Mouse (Mus musculus) heart, adult 2 months (tissue): Measurements from ENCODE around the gene Slc32a1. TPM values are rescaled to one million over a fixed set of nuclear protein-coding genes. Genes with fewer than 3 reads are reported as not detected.

Experiments used
- DNase-seq, 2 experiments: peaks; one replicate each; pipeline ENCODE4 v3.0.0; 2021
- H3K27ac ChIP-seq: fragments of 200-600 bp; 2 replicates; pipeline ENCODE4 v1.8.1; 2022
- H3K27me3 ChIP-seq: fragments of 200-500 bp; 2 replicates; pipeline ENCODE4 v1.6.1; 2012; ENCODE audit warnings: mild to moderate bottlenecking, low read length, inconsistent platforms, mixed read lengths; ENCODE audit not compliant: control insufficient read depth, insufficient read depth
- H3K36me3 ChIP-seq: fragments of 200-500 bp; 2 replicates; pipeline ENCODE4 v1.6.1; 2012; ENCODE audit warnings: low read length, inconsistent platforms; ENCODE audit not compliant: control insufficient read depth, insufficient read depth
- H3K4me1 ChIP-seq: fragments of 200-500 bp; 2 replicates; pipeline ENCODE4 v1.6.1; 2011; ENCODE audit warnings: low read length; ENCODE audit not compliant: control insufficient read depth, insufficient read depth
- H3K4me3 ChIP-seq: fragments of 200-600 bp; 2 replicates; pipeline ENCODE4 v1.8.1; 2022
- H3K79me2 ChIP-seq: fragments of 200-500 bp; replicated peaks from 2 replicates; pipeline ENCODE4 v1.6.1; 2012; ENCODE audit warnings: mild to moderate bottlenecking, inconsistent platforms, low read length, moderate library complexity, mixed read lengths; ENCODE audit not compliant: control insufficient read depth, insufficient read depth
- H3K9ac ChIP-seq: fragments of 200-500 bp; 2 replicates; pipeline ENCODE4 v1.6.1; 2012; ENCODE audit warnings: low read depth, mild to moderate bottlenecking, control low read depth, inconsistent platforms, low read length, mixed read lengths
- CTCF ChIP-seq: fragments of 200-600 bp; IDR thresholded peaks from 2 replicates; pipeline ENCODE4 v1.8.1; 2022; ENCODE audit warnings: antibody characterized with exemption, mild to moderate bottlenecking, moderate library complexity
- EP300 ChIP-seq: fragments of 200-500 bp; IDR thresholded peaks from 2 replicates; pipeline ENCODE4 v1.6.1; 2011; ENCODE audit warnings: low read depth, low read length, control low read depth; ENCODE audit not compliant: insufficient read depth
- POLR2A ChIP-seq: fragments of 200-500 bp; IDR thresholded peaks from 2 replicates; pipeline ENCODE4 v1.6.1; 2011; ENCODE audit warnings: mild to moderate bottlenecking, low read depth, low read length, control low read depth; ENCODE audit not compliant: insufficient read depth
- WGBS: fragments of 180-500 bp; shearing (Covaris S2); methylation state at CpG from one replicate; pipeline ENCODE4 v1.1.7; 2018; 5-methylcytosine and 5-hydroxymethylcytosine counted together
- intact Hi-C: fragments of 180-260 bp; cut with DNase I; formaldehyde crosslinking; loops from one replicate; pipeline ENCODE4 v1.15.1; 2025
- long read RNA-seq: library from polyadenylated mRNA; stranded (forward); transcript quantifications from one replicate; pipeline ENCODE4 v2.0.0, GENCODE M21; 2021
- polyA plus RNA-seq: library from polyadenylated mRNA; depleted of rRNA; stranded (reverse); fragments of >200 nt; gene quantifications from 2 replicates; pipeline ENCODE4 v1.2.3, GENCODE M21; 2012; rRNA removed
- total RNA-seq, 2 experiments: library from RNA; stranded (reverse); gene quantifications; 2 replicates each; pipeline ENCODE4 v1.2.3; 2021

Gene Slc32a1
- total RNA-seq = not detected
- not detected in 2 replicates for polyA plus RNA-seq
- long read RNA-seq = 0 reads

- WGBS = 1% methylated on average over 67 of the region's 77 CpGs
- H3K36me3 ChIP-seq = no peaks in the 10 kb centered on the region
- no peak within 1 kb of the TSS for H3K9ac ChIP-seq
- H3K4me1 ChIP-seq = no peaks in the 10 kb centered on the region
- intact Hi-C loops = no loop called here
- DNase-seq = no peak
- H3K79me2 ChIP-seq = no peaks in the 10 kb centered on the region
- H3K27me3 ChIP-seq = peaks cover 43% of the 10 kb centered on the region
- TF ChIP-seq EP300 = no peak
- TF ChIP-seq CTCF = no peak
- TF ChIP-seq POLR2A = no peak
- no peak within 1 kb of the TSS for H3K27ac ChIP-seq
- no peak within 1 kb of the TSS for H3K4me3 ChIP-seq
Observed at GRCm38 (mm10) chr2:158610488-158611325, at the start of gene Slc32a1. Gene Slc32a1, plus strand, starts transcription at chr2:158610767.

- Histone ChIP-seq H3K4me3 (no peak overlapping the region), H3K4me1 (no peaks in the 10 kb centered on the region), H3K9ac (no peak overlapping the region), H3K79me2 (no peaks in the 10 kb centered on the region), H3K36me3 (no peaks in the 10 kb centered on the region), H3K27me3 (peaks cover 1% of the 10 kb centered on the region; the same call in 1 of the 2 replicates), H3K27ac (no peak overlapping the region)
- DNase-seq = no peak
- 9% methylated on average over 9 of the region's 9 CpGs for WGBS
- TF ChIP-seq EP300 = no peak
- no peak for TF ChIP-seq CTCF
- no peak for TF ChIP-seq POLR2A
- intact Hi-C loops = no loop called here
Observed at GRCm38 (mm10) chr2:158560801-158561200, 49.8 kb upstream of the Slc32a1 start.

GRCm38 (mm10) chr2:158561371-158562144 lies 49.0 kb upstream of the Slc32a1 start:
- Histone ChIP-seq H3K4me3 (no peak overlapping the region), H3K36me3 (no peaks in the 10 kb centered on the region), H3K4me1 (no peaks in the 10 kb centered on the region), H3K27ac (no peak overlapping the region), H3K27me3 (0 out of 2 replicates have a peak, but pooled peaks cover 1% of the 10 kb centered on the region), H3K79me2 (no peaks in the 10 kb centered on the region), H3K9ac (no peak overlapping the region)
- 16% methylated on average over 3 of the region's 3 CpGs for WGBS
- intact Hi-C loops = no loop called here
- no peak for TF ChIP-seq POLR2A
- TF ChIP-seq EP300 = no peak
- no peak for TF ChIP-seq CTCF
- no peak for DNase-seq

- Histone ChIP-seq H3K4me3 (no peak overlapping the region), H3K36me3 (no peaks in the 10 kb centered on the region), H3K4me1 (no peaks in the 10 kb centered on the region), H3K9ac (no peak overlapping the region), H3K79me2 (no peaks in the 10 kb centered on the region), H3K27ac (no peak overlapping the region), H3K27me3 (peaks cover 1% of the 10 kb centered on the region; the same call in 1 of the 2 replicates)
- intact Hi-C loops = no loop called here
- DNase-seq = no peak
- no peak for TF ChIP-seq POLR2A
- no peak for TF ChIP-seq EP300
- 28% methylated on average over 13 of the region's 13 CpGs for WGBS
Observed at GRCm38 (mm10) chr2:158570421-158571081, 40.0 kb upstream of the Slc32a1 start.

- Histone ChIP-seq H3K27me3 (peaks cover 2% of the 10 kb centered on the region), H3K4me3 (no peak overlapping the region), H3K27ac (no peak overlapping the region), H3K36me3 (no peaks in the 10 kb centered on the region), H3K9ac (no peak overlapping the region), H3K79me2 (no peaks in the 10 kb centered on the region), H3K4me1 (no peaks in the 10 kb centered on the region)
- 56% methylated on average over 4 of the region's 4 CpGs for WGBS
- DNase-seq = no peak
- TF ChIP-seq EP300 (no peak), CTCF (no peak), POLR2A (no peak)
- intact Hi-C loops = no loop called here
Observed at GRCm38 (mm10) chr2:158579979-158580378, 30.6 kb upstream of the Slc32a1 start.
